Mouse (Mus musculus) brain, embryonic 14.5 days (tissue): Measurements from ENCODE around the gene Mmp27. TPM values are rescaled to one million over a fixed set of nuclear protein-coding genes. Genes with fewer than 3 reads are reported as not detected.

ENCODE experiments used
- DNase-seq: peaks from one replicate; pipeline ENCODE4 v3.0.0-alpha.2; 2011; ENCODE audit warnings: low read depth
- CTCF ChIP-seq: fragments of 200-500 bp; IDR thresholded peaks from 2 replicates; pipeline ENCODE4 v1.5.1; 2012; ENCODE audit warnings: inconsistent platforms, mild to moderate bottlenecking, moderate library complexity, borderline replicate concordance; ENCODE audit not compliant: insufficient read depth, insufficient read length; ENCODE audit errors: extremely low read depth
- POLR2A ChIP-seq: fragments of 200-500 bp; IDR thresholded peaks from 2 replicates; pipeline ENCODE4 v1.6.1; 2012; ENCODE audit warnings: mild to moderate bottlenecking, inconsistent platforms, borderline replicate concordance; ENCODE audit not compliant: poor library complexity, insufficient read depth, insufficient read length, severe bottlenecking; ENCODE audit errors: extremely low read depth
- polyA plus RNA-seq: library from polyadenylated mRNA; depleted of rRNA; stranded (reverse); fragments of >200 nt; gene quantifications from 2 replicates; pipeline ENCODE4 v1.2.3, GENCODE M21; 2012; rRNA removed

Mmp27 gene
- 0.03 TPM in 1 of 2 replicates, not detected in the other for polyA plus RNA-seq

DNA sequence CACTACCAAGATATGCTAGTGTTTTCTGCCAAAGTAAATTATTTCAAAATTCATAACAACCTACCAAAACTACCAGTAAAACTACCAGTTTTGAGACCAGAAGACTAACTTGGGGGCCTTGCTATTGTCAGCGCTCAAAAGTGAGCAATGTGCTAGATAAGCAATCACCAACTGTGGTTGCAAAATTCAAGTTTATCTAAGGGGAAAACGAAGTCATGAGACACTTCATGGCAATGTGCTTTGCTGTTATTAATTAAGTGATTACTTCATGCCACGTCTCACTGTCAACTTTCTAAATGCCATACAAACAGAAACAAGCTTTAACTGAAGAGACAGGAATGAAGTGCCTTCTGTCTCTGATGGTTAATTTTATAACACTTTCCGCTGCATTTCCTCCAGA is at the start of gene Mmp27:
TSS of gene Mmp27 (plus strand) at position 235 of the 400 bp plus-strand sequence.
- no peak for TF ChIP-seq CTCF
- TF ChIP-seq POLR2A: no peak
- DNase-seq: no peak

DNA sequence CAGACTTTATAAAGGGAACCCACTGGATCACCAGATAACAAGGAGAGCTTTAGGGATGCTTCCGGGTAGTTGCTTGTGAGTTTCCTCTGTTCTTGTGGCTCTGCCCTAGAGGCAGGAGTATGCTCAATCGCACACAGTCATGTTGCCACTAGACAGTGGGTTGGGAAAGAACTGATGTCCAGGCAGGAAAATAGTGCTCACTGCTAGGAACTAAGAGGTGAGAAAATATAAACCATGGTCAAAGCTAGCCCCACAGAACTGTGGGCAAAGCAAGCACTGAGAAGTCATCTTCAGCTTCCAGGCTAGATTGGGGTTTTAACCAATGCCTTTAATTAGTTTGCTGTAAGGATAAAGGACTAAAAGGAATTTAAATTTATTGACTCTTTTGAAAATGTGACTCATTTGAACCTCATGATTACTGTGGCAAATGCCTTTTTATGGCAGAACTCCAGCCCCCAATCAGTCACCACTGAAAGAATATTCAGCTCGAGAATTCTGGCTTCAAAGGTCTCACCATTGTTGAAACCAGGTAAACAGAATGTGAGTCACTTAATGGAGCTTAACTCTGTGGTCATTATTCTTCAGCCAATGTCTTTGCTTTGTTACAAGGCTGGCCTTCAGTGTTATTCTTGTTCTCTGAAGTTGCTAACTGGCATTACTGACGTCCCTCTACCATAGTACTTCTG is 44.8 kb upstream of the Mmp27 start:
- no peak for DNase-seq
- TF ChIP-seq POLR2A (no peak), CTCF (no peak)

- no peak for DNase-seq
- TF ChIP-seq CTCF (no peak), POLR2A (no peak)
Measured at GRCm38 (mm10) chr9:7542763-7543162, 28.4 kb upstream of the Mmp27 start.

GRCm38 (mm10) chr9:7544923-7545457 is 26.2 kb upstream of the Mmp27 start:
- TF ChIP-seq CTCF (no peak), POLR2A (no peak)
- DNase-seq: no peak

DNA sequence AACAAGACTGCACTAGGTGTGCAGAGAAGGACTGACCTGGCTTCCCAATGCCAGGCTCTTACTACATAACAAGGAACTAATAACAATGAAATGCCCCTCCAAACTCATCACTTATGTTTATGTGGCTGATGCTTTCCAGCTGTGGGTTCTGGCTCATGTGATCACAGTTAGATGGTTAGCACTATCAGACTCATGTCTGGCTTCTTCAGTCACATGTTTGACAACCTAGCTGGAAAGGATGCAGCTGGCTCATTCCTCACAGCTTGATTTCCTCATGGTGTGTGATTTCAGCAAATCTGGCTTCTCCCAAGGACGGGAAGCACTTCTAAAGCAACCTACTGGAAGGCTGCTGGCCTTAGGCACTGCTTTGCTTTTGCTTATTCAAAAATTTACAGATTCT is 25.7 kb upstream of the Mmp27 start:
- DNase-seq: peak; percentile 31

GRCm38 (mm10) chr9:7545920-7546319 is 25.3 kb upstream of the Mmp27 start:
- DNase-seq: no peak
- TF ChIP-seq CTCF (no peak), POLR2A (no peak)

More for the DNA sequence above, 25.7 kb upstream of the Mmp27 start:
- TF ChIP-seq POLR2A (no peak), CTCF (no peak)

- DNase-seq: no peak
- TF ChIP-seq POLR2A: no peak
- TF ChIP-seq CTCF: no peak
Measured at GRCm38 (mm10) chr9:7551943-7552342, 19.3 kb upstream of the Mmp27 start.

- no peak for TF ChIP-seq CTCF
- no peak for TF ChIP-seq POLR2A
Measured at GRCm38 (mm10) chr9:7553536-7553935, 17.7 kb upstream of the Mmp27 start.

DNA sequence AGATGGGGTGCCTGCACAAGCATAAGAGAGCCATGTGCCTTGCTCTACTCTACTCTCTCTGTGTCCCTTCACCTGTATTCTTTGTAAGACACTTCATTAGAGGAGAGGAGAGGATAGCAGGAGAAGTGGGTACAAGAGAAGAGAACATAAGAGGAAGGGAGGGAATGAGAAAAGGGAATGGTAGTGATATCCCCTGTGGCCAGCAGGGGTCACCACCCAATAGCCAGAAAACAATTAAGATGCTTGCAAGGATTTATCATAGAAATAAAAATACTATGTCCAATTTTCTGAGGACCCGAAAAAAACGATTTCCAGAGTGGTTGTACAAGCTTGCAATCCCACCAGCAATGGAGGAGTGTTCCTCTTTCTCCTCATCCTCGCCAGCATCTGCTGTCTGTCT is 16.8 kb upstream of the Mmp27 start:
- DNase-seq: peak; percentile 18
- no peak for TF ChIP-seq POLR2A
- TF ChIP-seq CTCF: peak; percentile 47; the same call in 1 of the 2 replicates

More at GRCm38 (mm10) chr9:7553536-7553935, 17.7 kb upstream of the Mmp27 start:
- DNase-seq: no peak

- TF ChIP-seq POLR2A: no peak
- TF ChIP-seq CTCF: no peak
Measured at GRCm38 (mm10) chr9:7558221-7559017, 12.8 kb upstream of the Mmp27 start, which contains the start of gene Mmp8. Gene Mmp8, plus strand, starts transcription at chr9:7558456.

GRCm38 (mm10) chr9:7560026-7560425 is 11.2 kb upstream of the Mmp27 start:
- no peak for DNase-seq
- TF ChIP-seq CTCF (no peak), POLR2A (no peak)

More at GRCm38 (mm10) chr9:7558221-7559017, 12.8 kb upstream of the Mmp27 start, which contains the start of gene Mmp8:
- DNase-seq: no peak
